Mouse (Mus musculus) embryo, embryonic 9.5 days (tissue): Measurements from ENCODE around the gene Nr2c1.

Experiments used
- DNase-seq: peaks from one replicate; pipeline ENCODE4 v3.0.0-alpha.2; 2017; ENCODE audit errors: extremely low spot score

The Nr2c1 gene

DNA sequence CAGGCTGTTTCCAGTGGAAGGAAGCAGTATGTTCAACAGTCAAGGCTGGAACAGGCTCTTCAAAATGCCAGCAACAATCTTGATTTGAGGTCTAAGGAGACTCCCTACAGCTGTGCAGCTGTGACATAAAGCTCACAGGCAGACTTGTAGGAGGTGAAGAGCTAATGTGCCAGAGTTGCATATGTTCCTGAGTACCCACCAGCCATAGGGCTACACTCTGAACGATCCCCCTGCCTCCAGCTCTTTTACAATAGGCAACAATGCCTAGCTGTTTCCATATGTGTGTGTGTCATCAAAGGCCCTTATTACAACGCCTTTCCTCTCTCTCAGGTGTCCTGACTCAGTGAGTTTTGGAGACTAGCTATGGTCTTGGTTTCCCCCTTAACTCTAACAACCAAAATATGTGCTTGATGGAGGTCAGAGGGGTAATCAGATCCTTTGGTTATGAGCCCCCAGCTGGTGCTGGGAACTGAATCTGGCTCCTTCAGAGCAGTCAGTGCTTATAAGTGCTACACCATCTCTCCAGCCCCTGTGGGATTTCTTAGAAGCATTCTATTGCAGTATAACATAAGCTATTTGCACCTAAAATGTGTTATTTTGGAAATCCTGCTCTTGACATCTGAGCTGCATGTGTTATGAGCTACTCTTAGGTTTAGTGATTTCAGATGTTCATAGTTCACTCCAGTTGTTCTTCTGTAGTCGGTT is 7.4 kb upstream of the Nr2c1 start:
- no peak for DNase-seq

DNA sequence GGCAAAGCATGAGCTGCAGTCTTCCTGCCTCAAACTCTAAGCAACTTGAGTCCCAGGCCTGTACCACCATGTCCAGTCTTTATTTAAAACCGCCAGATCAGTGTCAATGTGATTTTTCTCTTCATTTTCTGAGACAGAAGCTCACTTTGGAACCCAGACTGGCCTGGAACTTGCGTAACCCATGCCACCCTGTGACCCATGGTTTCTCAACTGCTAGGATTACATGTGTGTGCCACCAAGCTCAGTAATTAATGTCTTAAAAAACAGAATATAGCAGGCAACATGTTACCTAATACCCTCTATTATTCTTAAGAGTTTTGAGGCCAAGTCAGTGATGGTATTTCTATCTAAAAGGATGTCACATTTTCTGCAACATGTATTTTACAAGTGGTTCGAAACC is 5.4 kb upstream of the Nr2c1 start:
- no peak for DNase-seq

DNA sequence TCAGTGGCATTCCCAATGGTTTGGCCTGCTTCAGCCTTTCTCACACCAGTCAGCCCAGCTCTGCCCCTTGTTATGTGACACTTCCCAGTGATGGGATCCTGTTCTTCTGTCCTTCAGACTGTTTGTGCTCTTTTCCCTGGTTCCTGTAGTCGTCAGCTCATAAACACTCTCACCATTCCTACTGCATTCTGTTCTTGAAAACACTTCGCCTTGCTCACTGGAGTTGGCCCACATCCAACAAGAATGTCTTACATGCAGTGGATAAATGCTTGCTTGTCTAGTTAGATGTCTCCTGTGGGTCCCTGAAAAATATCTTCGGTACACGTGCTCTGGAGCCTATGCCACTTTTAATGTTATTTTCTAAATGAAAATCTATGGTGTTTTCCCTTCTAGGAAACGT is 3.2 kb upstream of the Nr2c1 start:
- DNase-seq: no peak

GRCm38 (mm10) chr10:94147391-94147755 is 450 bp upstream of the Nr2c1 start:
- DNase-seq: no peak

- no peak for DNase-seq
Observed at GRCm38 (mm10) chr10:94151488-94151887, 3.7 kb downstream of the Nr2c1 start.

- DNase-seq: no peak
Observed at GRCm38 (mm10) chr10:94153841-94154240, 6.0 kb downstream of the Nr2c1 start.

DNA sequence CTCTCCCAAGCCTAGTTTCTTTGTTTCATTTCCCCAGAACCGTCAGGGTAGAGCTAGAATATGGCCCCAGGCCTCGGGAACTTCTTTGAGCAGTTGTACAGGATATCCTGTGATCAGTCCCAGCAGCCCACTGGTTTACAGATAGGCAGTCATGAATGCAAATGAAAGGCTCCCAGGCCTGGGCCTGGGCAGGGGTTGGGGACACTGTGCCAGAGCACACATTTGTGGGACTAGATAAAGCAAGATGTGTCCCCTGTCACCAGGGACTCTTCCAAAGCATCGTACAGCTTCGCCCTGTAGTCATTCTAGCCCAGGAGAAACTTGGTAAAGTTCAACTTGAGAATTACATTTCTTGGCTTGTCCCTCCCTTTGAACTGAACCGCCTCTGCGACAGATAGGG is 11.1 kb downstream of the Nr2c1 start:
- DNase-seq: no peak

DNA sequence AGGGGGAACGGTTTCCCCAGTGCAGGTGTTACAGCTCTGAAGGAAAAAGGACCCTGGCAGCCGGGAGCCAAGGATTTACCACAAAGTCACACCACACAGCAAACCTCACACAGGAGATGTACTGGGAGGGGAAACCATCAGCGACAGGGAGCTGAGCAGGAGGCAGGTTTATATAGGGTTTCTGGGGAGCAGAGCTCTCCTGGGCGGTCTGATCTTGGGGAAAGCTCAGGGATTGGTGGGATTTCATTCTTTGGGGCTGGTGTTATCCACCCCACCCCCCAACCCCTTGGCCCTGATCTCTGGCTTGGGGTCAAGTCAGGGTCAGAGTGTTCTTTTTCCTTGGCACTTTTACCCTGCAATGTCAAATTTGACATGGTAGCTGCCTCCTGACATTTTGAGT is 11.6 kb downstream of the Nr2c1 start:
- no peak for DNase-seq

GRCm38 (mm10) chr10:94161051-94161765 is 13.4 kb downstream of the Nr2c1 start:
- DNase-seq: no peak

- DNase-seq: no peak
Observed at GRCm38 (mm10) chr10:94162031-94162430, 14.2 kb downstream of the Nr2c1 start.

DNA sequence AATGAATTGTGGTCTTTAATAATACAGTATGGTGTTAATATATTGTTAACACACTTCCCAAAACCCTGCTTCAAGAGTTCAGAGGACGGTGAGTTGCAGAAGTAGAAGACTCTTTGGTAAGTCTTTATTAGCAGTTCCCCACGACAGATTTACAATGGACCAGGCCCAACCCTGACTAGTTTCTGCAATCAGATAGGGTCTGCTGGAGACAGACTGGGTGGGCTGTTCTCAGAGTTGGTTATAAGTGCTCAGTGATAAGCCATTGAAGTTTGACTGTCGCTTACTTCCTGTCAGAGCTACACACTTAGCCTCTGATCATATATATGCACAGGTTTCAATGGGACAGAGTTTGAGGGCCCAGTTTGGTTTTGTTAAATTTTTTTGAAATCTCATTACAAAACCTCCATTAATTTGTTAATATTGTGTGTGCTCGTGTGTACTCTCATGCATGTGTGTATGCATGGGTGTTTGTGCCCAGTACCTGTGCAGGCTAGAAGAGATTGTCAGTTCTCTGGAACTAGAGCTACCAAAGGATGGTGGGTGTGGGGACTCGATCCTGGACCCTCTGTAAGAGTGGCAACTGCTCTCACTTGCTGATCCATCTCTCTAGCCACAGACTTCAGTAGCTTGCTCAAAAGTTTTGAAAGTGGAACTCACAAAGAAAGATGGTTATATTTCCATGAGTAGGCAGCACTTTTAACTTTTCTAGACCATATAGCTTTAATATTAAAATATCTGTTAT is 16.5 kb downstream of the Nr2c1 start:
- no peak for DNase-seq

- DNase-seq: no peak
Observed at GRCm38 (mm10) chr10:94165426-94165825, 17.6 kb downstream of the Nr2c1 start.

GRCm38 (mm10) chr10:94167051-94167750 is 19.4 kb downstream of the Nr2c1 start:
- no peak for DNase-seq

DNA sequence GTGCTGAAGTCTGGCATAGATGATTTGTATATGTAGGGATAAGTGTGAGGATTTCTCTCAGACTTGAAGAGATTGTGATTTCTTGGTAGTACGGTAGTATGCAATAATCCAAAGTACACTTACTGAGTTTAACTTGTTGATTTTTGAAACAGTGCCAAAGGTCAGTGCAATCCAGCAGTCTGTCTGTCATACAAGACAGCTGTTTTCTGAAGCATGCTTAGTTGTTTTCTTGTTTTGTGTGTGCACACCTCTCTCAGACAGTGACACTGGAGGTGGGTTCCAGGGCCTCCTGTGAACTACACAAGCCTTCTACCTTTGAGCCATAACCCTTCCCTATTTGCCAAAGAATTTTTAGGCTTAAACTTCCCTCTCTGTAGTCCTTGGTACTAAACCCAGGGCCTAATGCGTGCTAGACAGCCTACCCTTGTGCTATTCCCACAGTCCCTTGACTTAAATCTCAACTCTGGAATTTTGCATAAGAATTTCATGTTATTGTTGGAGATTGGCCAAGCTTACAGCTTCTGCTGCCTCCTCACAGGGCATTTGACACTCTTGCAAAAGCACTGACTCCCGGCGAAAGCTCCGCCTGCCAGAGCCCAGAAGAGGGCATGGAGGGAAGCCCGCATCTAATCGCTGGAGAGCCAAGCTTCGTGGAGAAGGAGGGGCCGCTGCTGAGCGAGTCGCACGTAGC is 23.8 kb downstream of the Nr2c1 start:
- no peak for DNase-seq

DNA sequence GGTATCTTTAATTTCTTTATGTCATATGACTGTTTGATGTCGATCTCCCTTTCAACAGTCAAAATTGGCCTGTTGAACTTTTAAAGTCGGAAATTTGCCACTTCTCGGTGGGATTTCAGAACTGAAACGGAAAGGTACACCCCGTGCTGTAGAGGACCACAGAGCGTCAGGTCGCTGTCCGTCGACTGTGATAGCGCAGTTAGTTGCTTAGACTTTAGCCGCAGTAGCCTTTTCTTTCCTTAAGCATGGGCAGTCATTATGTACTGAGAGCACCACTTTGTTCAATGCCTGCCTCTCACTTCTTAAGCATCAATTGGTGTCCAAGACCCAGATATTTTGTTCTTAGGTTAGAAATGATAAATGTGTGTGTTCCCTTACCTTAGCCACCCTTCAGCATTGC is 24.3 kb downstream of the Nr2c1 start:
- no peak for DNase-seq

GRCm38 (mm10) chr10:94172706-94173105 is 24.9 kb downstream of the Nr2c1 start:
- no peak for DNase-seq

- DNase-seq: no peak
Observed at GRCm38 (mm10) chr10:94174652-94175051, 26.8 kb downstream of the Nr2c1 start.

- no peak for DNase-seq
Observed at GRCm38 (mm10) chr10:94183199-94183598, 35.4 kb downstream of the Nr2c1 start.

GRCm38 (mm10) chr10:94198482-94199405 is 50.9 kb downstream of the Nr2c1 start, which contains the start of gene Ndufa12:
TSS of gene Ndufa12 (plus strand) at chr10:94198720.
- peak; percentile 95 for DNase-seq

GRCm38 (mm10) chr10:94204973-94205372 is 57.1 kb downstream of the Nr2c1 start:
- DNase-seq: no peak
